Mouse (Mus musculus) common myeloid progenitor, adult 5-6 weeks (primary cell): ENCODE measurements at regions not wholly inside any gene's neighbourhood (a gene's known extent, or its start where the extent isn't known, plus 50 kb on each side); places are given as distances from the start of the nearest gene placed in this dataset.

Source experiments
- ATAC-seq: replicated peaks from 2 replicates; pipeline ENCODE4 v1.8.0; 2016; ENCODE audit warnings: low read depth, mild to moderate bottlenecking, moderate TSS enrichment, inconsistent platforms; ENCODE audit not compliant: poor library complexity, severe bottlenecking

GRCm38 (mm10) chr3:118491101-118491500 lies 70.8 kb upstream of the Dpyd start:
- ATAC-seq: no peak

- ATAC-seq: no peak
Observed at GRCm38 (mm10) chr3:118491871-118492270, 70.1 kb upstream of the Dpyd start.

GRCm38 (mm10) chr3:118494611-118495010 lies 67.3 kb upstream of the Dpyd start:
- no peak for ATAC-seq

- ATAC-seq: no peak
Observed at GRCm38 (mm10) chr3:118500234-118500633, 61.7 kb upstream of the Dpyd start.

- peak; percentile 71 for ATAC-seq
Observed at GRCm38 (mm10) chr3:118507582-118508237, 54.2 kb upstream of the Dpyd start.

GRCm38 (mm10) chr3:118510837-118511236 lies 51.1 kb upstream of the Dpyd start:
- ATAC-seq: no peak

GRCm38 (mm10) chr3:118511969-118512368 lies 50.0 kb upstream of the Dpyd start:
- no peak for ATAC-seq
